Mouse (Mus musculus): Measurements from ENCODE around the gene Entpd8. TPM values are rescaled to one million over a fixed set of nuclear protein-coding genes. Genes with fewer than 3 reads are reported as not detected.

Entpd8 gene
- polyA plus RNA-seq, 1 experiment from 2014 or later = 1.7 TPM

GRCm38 (mm10) chr2:25122666-25123065 is 42.6 kb downstream of the Entpd8 start:
- Histone ChIP-seq H3K4me3 (ENCODE audit: low read depth, low read length) (no peak overlapping the region), H3K27me3 (replicated peaks; ENCODE audit: control insufficient read depth, insufficient read depth, low read length) (no peaks in the 10 kb centered on the region), H3K9me3 (ENCODE audit: control insufficient read depth, low read length) (no peaks in the 10 kb centered on the region), H3K4me2 (no peak overlapping the region), H3K4me1 (replicated peaks; ENCODE audit: control insufficient read depth, insufficient read depth, low read length) (peaks cover 17% of the 10 kb centered on the region), H3K27ac (ENCODE audit: low read depth, low read length) (no peak overlapping the region), H3K36me3 (ENCODE audit: control insufficient read depth, insufficient read depth, low read length) (no peaks in the 10 kb centered on the region), H3K9ac (ENCODE audit: low read depth, low read length) (no peak overlapping the region)
- DNase-seq (ENCODE audit: low spot score) (no peak), ATAC-seq (replicated peaks; ENCODE audit: low FRiP score) (no peak)
- WGBS = 66% methylated on average over 2 of the region's 2 CpGs

- no peak for DNase-seq (ENCODE audit: low spot score)
- H3K4me1 ChIP-seq (replicated peaks; ENCODE audit: control insufficient read depth, insufficient read depth, low read length) = peaks cover 20% of the 10 kb centered on the region
- peak; percentile 53 for ATAC-seq (replicated peaks; ENCODE audit: low FRiP score)
- no peak overlapping the region for H3K9ac ChIP-seq (ENCODE audit: low read depth, low read length)
- no peak overlapping the region for H3K4me3 ChIP-seq (ENCODE audit: low read depth, low read length)
- H3K36me3 ChIP-seq (ENCODE audit: control insufficient read depth, insufficient read depth, low read length) = no peaks in the 10 kb centered on the region
- 53% methylated on average over 5 of the region's 5 CpGs for WGBS
- no peaks in the 10 kb centered on the region for H3K27me3 ChIP-seq (replicated peaks; ENCODE audit: control insufficient read depth, insufficient read depth, low read length)
- no peak overlapping the region for H3K27ac ChIP-seq (ENCODE audit: low read depth, low read length)
- H3K4me2 ChIP-seq = no peak overlapping the region
- no peaks in the 10 kb centered on the region for H3K9me3 ChIP-seq (ENCODE audit: control insufficient read depth, low read length)
These were observed 43.4 kb downstream of the Entpd8 start for GRCm38 (mm10) chr2:25123527-25123926.

GRCm38 (mm10) chr2:25124411-25124810 is 44.3 kb downstream of the Entpd8 start:
- no peak overlapping the region for H3K4me3 ChIP-seq (ENCODE audit: low read depth, low read length)
- no peak overlapping the region for H3K27ac ChIP-seq (ENCODE audit: low read depth, low read length)
- DNase-seq (ENCODE audit: low spot score) (no peak), ATAC-seq (replicated peaks; ENCODE audit: low FRiP score) (no peak)
- H3K27me3 ChIP-seq (replicated peaks; ENCODE audit: control insufficient read depth, insufficient read depth, low read length) = no peaks in the 10 kb centered on the region
- no peak overlapping the region for H3K9ac ChIP-seq (ENCODE audit: low read depth, low read length)
- WGBS = 56% methylated on average over 3 of the region's 3 CpGs
- H3K4me1 ChIP-seq (replicated peaks; ENCODE audit: control insufficient read depth, insufficient read depth, low read length) = peaks cover 20% of the 10 kb centered on the region
- no peaks in the 10 kb centered on the region for H3K36me3 ChIP-seq (ENCODE audit: control insufficient read depth, insufficient read depth, low read length)
- no peak overlapping the region for H3K4me2 ChIP-seq
- H3K9me3 ChIP-seq (ENCODE audit: control insufficient read depth, low read length) = no peaks in the 10 kb centered on the region

- H3K9ac ChIP-seq (ENCODE audit: low read depth, low read length) = no peak overlapping the region
- H3K4me3 ChIP-seq (ENCODE audit: low read depth, low read length) = no peak overlapping the region
- DNase-seq (ENCODE audit: low spot score) = no peak
- no peak overlapping the region for H3K27ac ChIP-seq (ENCODE audit: low read depth, low read length)
- H3K36me3 ChIP-seq (ENCODE audit: control insufficient read depth, insufficient read depth, low read length) = no peaks in the 10 kb centered on the region
- no peaks in the 10 kb centered on the region for H3K27me3 ChIP-seq (replicated peaks; ENCODE audit: control insufficient read depth, insufficient read depth, low read length)
- no peak overlapping the region for H3K4me2 ChIP-seq
- 85% methylated on average over 6 of the region's 6 CpGs for WGBS
- H3K9me3 ChIP-seq (ENCODE audit: control insufficient read depth, low read length) = no peaks in the 10 kb centered on the region
- ATAC-seq (replicated peaks; ENCODE audit: low FRiP score) = no peak
- peaks cover 20% of the 10 kb centered on the region for H3K4me1 ChIP-seq (replicated peaks; ENCODE audit: control insufficient read depth, insufficient read depth, low read length)
These were observed 45.0 kb downstream of the Entpd8 start for GRCm38 (mm10) chr2:25125146-25125545.

GRCm38 (mm10) chr2:25126011-25127010 is 46.2 kb downstream of the Entpd8 start:
- Histone ChIP-seq H3K27ac (ENCODE audit: low read depth, low read length) (peak overlapping the region; percentile 32; the same call in 1 of the 2 replicates), H3K4me1 (replicated peaks; ENCODE audit: control insufficient read depth, insufficient read depth, low read length) (peaks cover 24% of the 10 kb centered on the region), H3K27me3 (replicated peaks; ENCODE audit: control insufficient read depth, insufficient read depth, low read length) (no peaks in the 10 kb centered on the region), H3K9ac (ENCODE audit: low read depth, low read length) (no peak overlapping the region), H3K4me3 (ENCODE audit: low read depth, low read length) (no peak overlapping the region), H3K4me2 (no peak overlapping the region), H3K9me3 (ENCODE audit: control insufficient read depth, low read length) (no peaks in the 10 kb centered on the region), H3K36me3 (ENCODE audit: control insufficient read depth, insufficient read depth, low read length) (no peaks in the 10 kb centered on the region)
- DNase-seq (ENCODE audit: low spot score) = no peak
- 72% methylated on average over 19 of the region's 19 CpGs for WGBS
- no peak for ATAC-seq (replicated peaks; ENCODE audit: low FRiP score)

GRCm38 (mm10) chr2:25127206-25127605 is 47.1 kb downstream of the Entpd8 start:
- Histone ChIP-seq H3K4me1 (replicated peaks; ENCODE audit: control insufficient read depth, insufficient read depth, low read length) (peaks cover 32% of the 10 kb centered on the region), H3K9me3 (ENCODE audit: control insufficient read depth, low read length) (no peaks in the 10 kb centered on the region), H3K27me3 (replicated peaks; ENCODE audit: control insufficient read depth, insufficient read depth, low read length) (no peaks in the 10 kb centered on the region), H3K4me3 (ENCODE audit: low read depth, low read length) (no peak overlapping the region), H3K36me3 (ENCODE audit: control insufficient read depth, insufficient read depth, low read length) (no peaks in the 10 kb centered on the region), H3K27ac (ENCODE audit: low read depth, low read length) (no peak overlapping the region; the same call in 1 of the 2 replicates), H3K9ac (ENCODE audit: low read depth, low read length) (no peak overlapping the region), H3K4me2 (no peak overlapping the region)
- DNase-seq (ENCODE audit: low spot score) (no peak), ATAC-seq (replicated peaks; ENCODE audit: low FRiP score) (peak; percentile 56)
- 40% methylated on average over 5 of the region's 5 CpGs for WGBS

GRCm38 (mm10) chr2:25128072-25128471 is 48.0 kb downstream of the Entpd8 start:
- Histone ChIP-seq H3K4me2 (no peak overlapping the region), H3K36me3 (ENCODE audit: control insufficient read depth, insufficient read depth, low read length) (no peaks in the 10 kb centered on the region), H3K27me3 (replicated peaks; ENCODE audit: control insufficient read depth, insufficient read depth, low read length) (no peaks in the 10 kb centered on the region), H3K9me3 (ENCODE audit: control insufficient read depth, low read length) (no peaks in the 10 kb centered on the region), H3K9ac (ENCODE audit: low read depth, low read length) (no peak overlapping the region), H3K27ac (ENCODE audit: low read depth, low read length) (no peak overlapping the region), H3K4me1 (replicated peaks; ENCODE audit: control insufficient read depth, insufficient read depth, low read length) (peaks cover 32% of the 10 kb centered on the region), H3K4me3 (ENCODE audit: low read depth, low read length) (no peak overlapping the region)
- 77% methylated on average over 11 of the region's 11 CpGs for WGBS
- no peak for DNase-seq (ENCODE audit: low spot score)
- ATAC-seq (replicated peaks; ENCODE audit: low FRiP score) = no peak

- WGBS = 43% methylated on average over 9 of the region's 9 CpGs
- H3K9me3 ChIP-seq (ENCODE audit: control insufficient read depth, low read length) = no peaks in the 10 kb centered on the region
- 0 out of 2 replicates have a peak overlapping the region, but pooled peaks have one; percentile 20 for H3K9ac ChIP-seq (ENCODE audit: low read depth, low read length)
- DNase-seq (ENCODE audit: low spot score) (no peak), ATAC-seq (replicated peaks; ENCODE audit: low FRiP score) (peak; percentile 88)
- peak overlapping the region; percentile 23; the same call in 1 of the 2 replicates for H3K4me2 ChIP-seq
- H3K27me3 ChIP-seq (replicated peaks; ENCODE audit: control insufficient read depth, insufficient read depth, low read length) = no peaks in the 10 kb centered on the region
- H3K36me3 ChIP-seq (ENCODE audit: control insufficient read depth, insufficient read depth, low read length) = no peaks in the 10 kb centered on the region
- H3K4me1 ChIP-seq (replicated peaks; ENCODE audit: control insufficient read depth, insufficient read depth, low read length) = peaks cover 15% of the 10 kb centered on the region
- H3K27ac ChIP-seq (ENCODE audit: low read depth, low read length) = peak overlapping the region; percentile 28; the same call in 1 of the 2 replicates
- H3K4me3 ChIP-seq (ENCODE audit: low read depth, low read length) = no peak overlapping the region
These were observed 51.5 kb downstream of the Entpd8 start for GRCm38 (mm10) chr2:25131601-25132000.

All from liver, embryonic 11.5 days (tissue).